Mouse (Mus musculus): Measurements from ENCODE around the gene Ppp1r3d.

GRCm38 (mm10) chr2:178460353-178460752 lies 46.1 kb upstream of the Ppp1r3d start:
- no peak for TF ChIP-seq NANOG (IDR thresholded peaks at IDR 0.05; ENCODE audit: borderline replicate concordance, low read length)
- TF ChIP-seq CTCF (conservative IDR thresholded peaks at IDR 0.05; ENCODE audit: low read length): no peak

Measured in E14TG2a.4 (cell line).